Mouse (Mus musculus) erythroid progenitor cell, adult 5-6 weeks (primary cell): ENCODE data around the gene Prr12. TPM values are rescaled to one million over a fixed set of nuclear protein-coding genes. Genes with fewer than 3 reads are reported as not detected.

Experiments used
- ATAC-seq: replicated peaks from 2 replicates; pipeline ENCODE4 v1.8.0; 2016; ENCODE audit warnings: moderate number of reproducible peaks, mild to moderate bottlenecking, moderate TSS enrichment, inconsistent platforms; ENCODE audit not compliant: poor library complexity, low FRiP score, severe bottlenecking
- total RNA-seq, 2 experiments: library from RNA; stranded (forward) in 1 of 2; stranded (reverse) in 1 of 2; fragments of 150-400 nt in 1 of 2; fragments of 186-747, 209-891 nt in 1 of 2; gene quantifications; 2 replicates each; pipeline versions ENCODE4 v1.2.3 to v1.2.4; 2015 to 2017; ENCODE audit warnings: low replicate concordance in 2 of 2

Gene Prr12
- total RNA-seq, 2 experiments from 2014 or later, result 0.23 to 6.7 TPM

GRCm38 (mm10) chr7:45053117-45053930 is 643 bp upstream of the Prr12 start:
- no peak; the same call in 1 of the 2 replicates for ATAC-seq

- no peak for ATAC-seq
Measured at GRCm38 (mm10) chr7:45052181-45052861, 360 bp downstream of the Prr12 start.

DNA sequence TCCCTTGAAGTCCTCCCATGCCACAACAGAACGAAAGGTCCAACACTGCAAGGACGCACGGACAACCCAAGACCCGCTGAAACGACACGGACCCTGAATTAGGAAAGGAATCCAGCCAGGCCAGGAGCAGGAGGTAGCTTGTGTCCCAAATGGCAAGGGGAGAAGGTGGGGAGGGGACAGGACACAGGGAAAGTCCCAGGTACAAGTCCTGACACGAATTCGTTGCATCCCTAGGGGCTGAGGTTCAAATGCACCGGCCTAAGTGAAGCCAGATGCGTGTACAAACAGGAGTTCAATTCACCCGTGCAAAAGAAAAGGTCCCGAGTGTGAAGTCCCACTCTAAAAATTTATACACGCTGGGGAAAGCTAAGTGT is 1.1 kb downstream of the Prr12 start:
- no peak for ATAC-seq

GRCm38 (mm10) chr7:45050945-45051600 is 1.6 kb downstream of the Prr12 start:
- no peak for ATAC-seq

DNA sequence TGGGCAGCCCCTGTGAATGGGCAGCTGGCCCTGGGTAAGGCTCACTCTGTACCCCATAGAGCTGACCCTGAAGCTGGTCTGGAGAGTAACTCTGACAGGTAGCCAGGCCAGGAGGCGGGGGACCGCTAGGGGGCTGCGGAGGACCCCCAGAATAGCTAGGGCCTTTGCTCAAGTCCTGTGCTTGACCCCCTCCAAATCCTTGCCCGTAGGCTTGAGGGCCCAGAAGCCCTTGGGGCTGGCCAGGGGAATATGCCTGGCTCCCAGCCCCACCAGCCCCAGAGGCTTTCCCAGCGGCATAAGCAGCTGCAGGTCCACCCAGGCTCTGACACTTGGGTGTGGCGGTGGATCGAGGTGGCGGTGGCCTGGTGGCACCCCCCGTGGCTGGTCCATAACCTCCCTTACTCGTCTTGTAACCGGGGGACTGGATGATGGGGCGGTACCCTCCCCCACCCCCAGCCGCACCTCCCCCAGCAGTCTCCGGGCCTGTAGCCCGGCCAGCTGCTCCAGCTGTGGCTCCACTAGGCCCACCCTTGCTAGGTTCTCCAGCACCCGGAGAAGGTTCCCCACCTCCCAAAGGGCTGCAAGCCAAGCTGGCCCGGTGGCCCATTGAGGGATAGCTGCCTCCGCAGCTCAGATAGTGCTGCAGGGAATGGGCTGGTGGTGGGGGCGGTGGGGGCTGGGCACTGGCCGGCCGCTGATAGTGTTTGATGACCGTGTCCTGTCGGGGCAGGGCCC is 3.6 kb downstream of the Prr12 start:
- ATAC-seq, result no peak

GRCm38 (mm10) chr7:45048001-45048890 is 4.4 kb downstream of the Prr12 start:
- ATAC-seq, result no peak

GRCm38 (mm10) chr7:45047491-45047890 is 5.2 kb downstream of the Prr12 start:
- no peak for ATAC-seq

- no peak for ATAC-seq
Measured at GRCm38 (mm10) chr7:45046853-45047350, 5.8 kb downstream of the Prr12 start.

DNA sequence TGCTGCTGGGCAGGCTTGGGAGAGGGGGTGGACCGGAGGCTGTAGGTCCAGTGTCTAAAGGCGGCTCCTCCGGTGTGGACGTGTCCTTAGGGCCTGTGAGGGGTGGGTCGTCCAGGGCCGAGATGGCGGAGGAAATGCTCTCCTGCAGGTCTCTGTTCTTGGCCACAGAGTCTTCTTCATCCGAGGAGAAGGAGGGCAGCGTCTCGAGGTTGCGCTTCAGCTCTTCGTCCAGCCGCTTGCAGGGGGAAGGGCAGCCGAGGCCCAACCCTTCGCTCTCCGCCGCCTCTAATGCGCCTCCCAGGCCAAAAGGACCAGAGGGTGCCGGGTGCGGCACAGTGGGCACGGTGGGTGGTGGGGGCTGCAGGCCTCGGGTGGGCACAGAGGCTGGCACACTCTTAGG is 6.9 kb downstream of the Prr12 start:
- no peak for ATAC-seq

- no peak for ATAC-seq
Measured at GRCm38 (mm10) chr7:45043307-45043706, 9.4 kb downstream of the Prr12 start.

- no peak for ATAC-seq
Measured at GRCm38 (mm10) chr7:45040851-45041250, 11.8 kb downstream of the Prr12 start.

DNA sequence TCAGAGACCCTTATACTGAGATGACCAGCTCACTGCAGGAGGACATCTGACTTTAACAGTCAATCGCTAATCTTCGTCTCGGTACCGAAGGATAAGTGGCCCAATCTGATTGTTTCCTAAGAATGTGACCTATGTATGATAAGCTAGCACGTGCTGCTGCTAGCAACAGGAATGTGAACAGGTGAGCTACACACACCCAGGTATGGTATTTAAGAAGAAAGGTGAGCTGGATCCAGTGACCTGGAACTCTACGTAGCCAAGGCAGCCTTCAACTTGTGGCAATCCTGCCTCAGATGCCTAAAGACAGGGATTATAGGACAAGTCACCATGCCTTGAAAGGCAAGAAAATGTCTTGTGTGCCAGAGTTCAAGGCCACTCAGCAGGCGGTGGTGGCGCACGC is 14.3 kb downstream of the Prr12 start:
- ATAC-seq, result no peak

DNA sequence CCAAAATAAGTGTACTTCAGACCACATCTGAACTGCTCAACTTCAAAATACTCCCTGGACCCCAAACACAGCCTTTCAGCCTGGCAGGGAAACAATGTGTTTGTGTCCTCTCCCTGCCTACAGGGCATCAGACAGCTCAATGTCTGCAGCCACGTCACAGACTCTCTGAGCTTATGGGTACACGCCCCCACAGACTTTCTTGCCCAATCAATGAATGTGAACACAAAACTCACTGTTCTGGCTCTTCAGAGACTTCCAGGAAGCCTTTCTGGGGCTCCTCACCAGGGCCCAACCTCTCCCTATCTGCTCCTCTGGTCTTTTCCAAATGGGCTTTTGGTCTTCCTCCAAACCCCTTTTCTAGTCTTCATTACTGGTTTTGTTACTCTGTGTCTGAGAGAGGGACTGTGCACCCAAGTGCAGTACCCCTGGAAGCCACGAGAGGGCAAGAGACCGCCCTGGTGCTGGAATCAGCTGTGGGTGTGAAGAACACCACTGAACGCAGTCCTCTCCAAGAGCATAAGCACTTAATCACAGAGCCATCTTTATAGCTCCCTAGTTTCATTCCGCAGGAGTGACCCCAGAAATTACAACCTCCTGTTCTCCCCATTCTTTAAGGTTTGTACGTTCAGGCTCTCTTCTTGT is 14.8 kb downstream of the Prr12 start:
- peak; percentile 86 for ATAC-seq

DNA sequence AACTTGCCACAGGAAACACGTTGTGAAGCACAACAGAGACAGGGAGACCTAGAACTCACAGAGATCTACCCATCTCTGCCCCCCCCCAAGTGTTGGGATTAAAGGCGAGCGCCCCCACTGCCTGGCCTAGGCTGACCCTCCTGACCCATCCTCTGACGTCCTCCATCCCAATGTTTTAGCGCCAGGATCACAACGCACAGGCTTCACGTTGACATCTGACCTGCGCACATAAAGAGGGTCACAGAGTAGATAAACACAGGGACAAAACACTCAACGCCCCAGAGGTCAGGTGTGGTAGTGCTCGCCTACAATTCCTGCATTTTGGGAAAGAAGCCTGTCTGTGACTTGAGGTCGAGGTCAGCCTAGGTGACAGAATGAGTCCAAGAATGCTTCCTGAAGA is 16.0 kb downstream of the Prr12 start:
- no peak for ATAC-seq

DNA sequence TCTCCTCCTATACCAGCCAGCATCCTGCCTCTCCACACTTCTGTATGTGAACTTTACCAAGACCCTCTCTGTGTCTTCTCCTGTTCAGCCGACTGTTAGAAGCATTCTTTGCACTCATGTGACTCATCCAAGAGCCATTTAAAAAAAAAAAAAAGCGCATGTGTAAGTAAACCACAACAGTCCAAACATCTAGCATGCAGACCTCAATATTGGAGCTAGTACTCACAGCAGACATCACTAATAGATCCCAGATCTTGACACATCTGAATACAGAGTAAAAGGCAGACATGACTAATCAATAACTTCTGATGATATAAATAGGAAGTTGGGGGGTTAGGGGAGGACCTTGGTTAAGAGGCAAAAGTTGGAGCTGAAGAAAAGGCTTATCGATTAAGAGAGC is 17.1 kb downstream of the Prr12 start:
- ATAC-seq, result no peak

DNA sequence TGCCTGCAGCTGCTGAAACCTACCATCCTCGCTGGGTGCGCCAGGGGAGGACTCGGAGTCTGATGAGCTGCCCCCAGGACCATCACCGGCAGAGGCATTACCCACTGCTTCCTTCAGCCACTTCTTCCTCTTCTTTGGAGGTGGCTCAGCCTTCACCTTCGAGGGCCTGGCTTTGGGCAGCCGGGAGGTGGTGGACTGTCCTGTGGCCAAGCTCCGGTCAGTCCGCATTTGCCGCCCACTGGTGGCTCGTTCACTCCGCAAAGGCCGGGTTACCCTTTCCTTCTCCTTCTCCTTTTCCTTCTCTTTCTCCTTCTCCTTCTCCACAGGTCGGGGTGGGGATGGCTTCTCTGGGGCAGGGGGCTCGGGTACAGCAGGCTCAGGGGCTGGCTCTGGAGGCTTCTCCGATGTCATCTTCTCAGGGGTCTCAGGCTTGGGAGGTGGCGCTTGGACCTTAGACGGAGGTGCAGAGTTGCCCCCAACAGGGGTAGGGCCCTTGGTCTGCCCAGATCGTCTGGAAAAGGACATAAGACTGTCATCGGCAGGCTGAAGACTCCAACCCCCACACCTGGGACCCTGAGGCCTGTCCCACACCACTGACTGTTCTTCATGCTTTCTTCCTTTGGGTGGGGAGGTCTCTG is 18.8 kb downstream of the Prr12 start:
- no peak for ATAC-seq

- ATAC-seq, result no peak
Measured at GRCm38 (mm10) chr7:45030857-45031256, 21.8 kb downstream of the Prr12 start.

- no peak for ATAC-seq
Measured at GRCm38 (mm10) chr7:45029995-45030394, 22.7 kb downstream of the Prr12 start.
